Mouse (Mus musculus): ENCODE results near the gene Dffa.

- no peak for TF ChIP-seq GATA1 (IDR thresholded peaks at IDR 0.05; ENCODE audit: borderline replicate concordance, low read length)
- TF ChIP-seq FLI1 (IDR thresholded peaks at IDR 0.05; ENCODE audit: low read length) = no peak
Measured at GRCm38 (mm10) chr4:149060621-149061431, 43.1 kb upstream of the Dffa start.
